Mouse (Mus musculus) ovary, postnatal 14 days (tissue): ENCODE data around the gene Lamb3.

Source experiments
- DNase-seq: peaks from one replicate; pipeline ENCODE4 v3.0.0; 2022; ENCODE audit warnings: low spot score

The Lamb3 gene

DNA sequence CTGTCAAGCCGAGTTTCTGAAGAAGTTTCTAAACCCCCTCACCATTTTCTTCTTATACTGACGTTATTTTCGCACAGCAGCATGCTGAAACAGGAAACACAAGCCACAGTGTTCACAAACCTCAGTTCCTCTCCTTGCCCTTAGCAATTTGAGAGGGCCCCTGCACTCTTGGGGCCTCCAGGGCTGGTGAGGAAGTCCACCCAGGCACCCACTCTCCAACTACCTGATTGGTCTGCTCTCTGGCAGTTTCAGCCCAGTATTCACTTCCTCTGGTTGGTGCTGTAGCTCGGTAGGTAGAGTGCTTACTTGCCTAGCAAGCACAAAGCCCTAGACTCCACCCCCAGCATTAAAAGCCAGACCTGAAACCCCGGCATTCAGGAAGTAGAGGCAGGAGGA, 6.1 kb upstream of the Lamb3 start, which contains the start of gene Traf3ip3:
TSS of gene Traf3ip3 (minus strand) at position 321 of the 396 bp plus-strand sequence.
- DNase-seq: no peak

DNA sequence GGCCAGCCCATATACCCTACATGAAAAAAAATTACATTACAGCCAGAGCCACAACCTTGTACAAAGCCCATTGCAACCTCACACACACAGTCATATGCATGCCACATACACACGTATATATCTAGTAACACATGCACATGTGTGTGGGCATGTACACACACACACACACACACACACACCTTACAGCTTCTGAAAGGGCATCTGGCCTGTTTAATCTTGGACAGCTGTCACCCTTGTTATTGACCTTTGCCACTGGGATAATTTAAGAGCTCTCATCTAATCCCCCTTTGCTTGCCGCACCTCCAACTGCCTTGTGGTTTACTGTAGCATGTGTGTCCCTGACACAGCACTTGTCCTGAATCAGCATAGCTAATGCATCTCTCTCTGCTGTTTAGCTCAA, 3.7 kb upstream of the Lamb3 start:
- DNase-seq: no peak

DNA sequence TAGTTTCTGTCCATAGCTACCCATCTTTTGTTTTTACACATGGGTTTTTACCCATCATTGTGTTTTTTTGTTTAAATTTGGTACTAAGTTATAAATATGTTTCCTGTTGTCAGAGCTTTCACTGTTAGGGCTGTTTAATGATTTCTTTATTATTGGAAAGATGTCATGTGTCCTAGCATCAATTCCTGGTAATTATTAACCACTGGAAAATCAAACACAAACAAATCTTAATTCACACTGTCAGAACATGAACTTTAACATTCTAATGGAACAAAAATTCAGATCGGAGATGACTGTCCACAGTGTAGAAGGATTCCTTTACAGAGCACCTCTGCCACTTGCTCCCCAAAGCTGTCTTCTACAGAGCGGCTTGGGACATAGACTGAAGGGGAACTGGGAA, 2.1 kb upstream of the Lamb3 start:
- no peak for DNase-seq

DNA sequence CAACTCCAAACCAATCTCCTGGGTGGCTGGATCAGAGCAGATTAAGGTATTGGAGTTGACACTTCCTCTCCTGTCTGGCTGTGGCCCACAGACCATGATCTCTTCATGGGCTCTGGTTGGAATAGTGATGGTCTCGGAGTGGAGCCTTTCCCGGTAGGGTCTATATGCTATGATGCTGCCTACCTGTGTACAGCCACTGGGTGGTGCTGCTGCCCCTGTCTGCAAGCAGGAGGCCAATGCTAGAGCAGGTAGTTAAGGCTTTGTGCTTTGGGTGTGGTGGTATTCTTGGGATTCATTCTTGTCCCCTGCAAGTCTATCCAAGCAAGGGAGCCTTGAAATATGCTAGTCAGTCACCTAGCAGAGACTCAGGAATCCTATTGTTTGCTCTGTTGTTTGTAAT, 679 bp downstream of the Lamb3 start:
- DNase-seq: peak; percentile 25

DNA sequence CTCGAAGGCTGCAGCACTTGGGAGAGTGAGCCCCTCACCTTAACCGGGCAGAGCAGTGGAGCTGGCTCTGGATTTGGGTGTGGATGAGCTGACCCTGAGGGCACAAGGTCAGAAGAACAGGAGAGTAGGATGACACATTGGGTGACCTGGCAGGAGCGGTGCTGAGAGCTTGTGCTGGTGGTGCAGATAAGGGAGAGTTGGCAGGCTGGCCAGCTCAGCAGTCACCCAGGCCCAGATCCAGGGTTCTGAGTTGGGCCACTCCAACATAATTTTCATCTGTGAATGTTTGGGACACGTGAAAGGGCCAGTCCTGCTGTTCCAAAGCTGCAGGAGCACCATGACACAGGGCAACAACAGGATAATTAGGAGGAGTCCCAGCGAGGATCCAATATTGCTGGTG, 3.9 kb downstream of the Lamb3 start:
- no peak for DNase-seq

DNA sequence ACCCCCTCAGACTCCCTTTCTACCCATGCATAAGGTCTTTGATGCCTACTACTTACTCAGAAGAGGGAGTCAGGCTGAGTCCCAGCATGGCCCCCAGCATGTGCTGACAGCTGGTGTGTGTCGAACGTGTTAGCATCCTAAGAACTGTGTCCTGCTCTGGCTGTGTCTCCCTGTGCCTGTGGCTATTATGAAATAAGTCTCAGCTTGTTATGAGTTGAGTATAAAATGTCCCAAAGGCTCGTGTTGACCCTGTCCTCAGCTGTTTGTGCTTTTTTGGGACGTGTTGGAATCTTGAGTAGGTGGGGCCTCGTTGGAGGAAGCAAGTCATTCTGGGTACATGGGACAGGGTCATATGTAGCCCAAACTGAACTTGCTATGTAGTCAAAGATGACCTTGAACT, 6.6 kb downstream of the Lamb3 start:
- no peak for DNase-seq

DNA sequence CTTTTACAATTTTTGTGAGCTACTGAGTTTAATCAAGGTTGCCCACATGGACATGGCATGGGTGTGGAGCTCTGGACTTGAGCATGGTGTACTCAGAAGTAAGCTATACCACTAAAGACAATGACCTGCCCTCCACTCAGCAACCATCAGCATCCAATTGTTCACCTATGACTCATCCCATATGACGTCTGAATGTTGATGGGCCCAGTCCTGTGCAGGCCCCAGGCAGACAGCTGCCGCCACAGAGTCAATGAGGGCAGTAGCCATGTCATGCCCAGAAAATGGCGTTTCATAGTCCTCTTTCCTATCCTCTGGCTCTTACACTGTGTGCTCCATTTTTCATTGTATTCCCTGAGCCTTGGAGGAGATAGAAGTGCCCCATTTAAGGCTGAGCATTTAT, 8.5 kb downstream of the Lamb3 start:
- DNase-seq: no peak

DNA sequence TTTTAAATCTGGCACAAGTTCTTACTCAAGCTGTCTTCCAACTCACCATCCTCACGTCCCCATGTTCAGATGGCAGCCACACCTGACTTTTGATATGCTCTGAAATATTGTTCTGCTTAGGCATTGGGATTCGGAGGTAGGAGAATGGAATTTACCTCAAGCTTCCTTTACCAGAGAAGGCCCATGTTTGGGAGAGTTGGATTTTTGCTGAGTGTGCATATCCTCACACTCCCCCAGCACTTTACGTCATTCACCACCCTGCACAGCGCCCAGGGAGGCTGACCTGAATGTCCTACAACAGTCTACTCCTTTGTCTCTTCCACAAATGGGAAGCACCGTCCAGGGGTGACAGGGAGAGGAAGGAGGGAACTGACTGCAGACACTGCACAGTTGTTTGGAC, 12.9 kb downstream of the Lamb3 start:
- DNase-seq: no peak

DNA sequence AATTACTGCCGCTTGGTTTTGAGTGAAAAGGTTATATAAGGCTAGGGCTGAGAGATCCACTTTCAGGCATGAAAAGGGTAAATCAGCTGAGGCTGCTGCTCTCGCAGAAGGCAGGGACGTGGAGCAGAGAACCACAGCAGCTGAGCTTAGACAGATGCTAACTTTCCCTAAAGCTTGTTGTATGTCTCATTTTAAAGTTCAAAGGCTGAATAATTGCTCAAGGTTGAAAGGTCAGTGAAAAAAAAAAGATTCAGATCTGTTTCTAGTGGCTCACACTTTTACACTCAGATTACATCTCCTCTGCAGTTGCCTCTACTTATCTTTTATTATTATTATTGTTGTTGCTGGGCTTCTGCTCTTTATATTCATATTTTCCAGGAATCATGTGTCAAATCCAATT, 18.0 kb downstream of the Lamb3 start:
- no peak for DNase-seq

DNA sequence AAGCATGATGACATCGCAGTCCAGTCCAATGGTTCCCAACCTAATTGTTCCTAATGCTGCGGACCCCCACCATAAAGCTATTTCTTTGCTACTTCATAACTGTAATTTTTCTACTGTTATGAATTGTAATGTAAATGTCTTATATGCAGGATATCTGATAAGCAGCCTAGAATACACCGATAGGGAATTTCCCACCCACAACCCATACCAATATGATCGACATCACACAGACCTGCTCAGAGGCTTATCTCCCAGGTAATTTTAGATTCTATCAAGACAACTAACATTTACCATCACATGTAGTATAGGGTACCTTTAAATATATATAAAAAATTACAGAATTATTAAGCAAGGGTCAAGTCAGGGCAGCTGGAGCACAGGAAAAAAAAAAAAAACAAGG, 18.6 kb downstream of the Lamb3 start:
- no peak for DNase-seq

DNA sequence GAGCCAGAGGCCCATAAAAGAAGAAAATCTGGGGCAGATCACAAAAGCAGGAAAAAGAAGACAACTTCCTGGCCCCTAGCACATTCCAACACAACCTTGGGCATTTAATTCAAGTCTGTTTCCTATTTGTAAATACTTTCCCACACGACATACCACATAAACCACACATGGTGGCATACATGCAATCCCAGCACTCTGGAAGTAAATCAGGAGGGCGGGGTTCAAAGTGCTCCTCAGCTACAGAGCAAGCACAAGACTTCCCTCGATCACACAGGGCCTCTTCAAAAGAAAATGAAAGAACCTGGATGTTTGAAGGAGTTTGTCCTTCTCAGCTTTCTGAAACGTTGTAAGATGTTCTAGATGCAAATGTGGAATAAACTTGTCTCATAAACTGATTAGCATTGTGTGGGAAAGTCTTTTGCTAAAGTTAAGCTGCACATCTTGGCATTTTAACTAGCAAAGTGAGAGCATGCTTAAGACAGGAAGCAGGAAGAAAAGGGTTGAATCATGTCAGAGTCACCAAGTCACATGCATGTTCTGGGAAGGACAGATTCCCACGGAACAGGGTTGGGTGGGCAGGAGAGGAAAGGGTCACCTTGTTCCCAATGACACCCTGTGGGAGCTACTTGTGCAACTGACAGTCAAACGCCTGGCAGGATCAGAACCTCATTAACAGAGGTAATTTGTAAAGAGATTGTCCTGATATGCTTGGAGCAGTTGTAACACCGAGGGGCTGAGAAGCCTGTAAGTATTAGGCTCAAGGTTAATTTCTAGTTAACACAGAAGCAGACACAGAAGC, 19.4 kb downstream of the Lamb3 start:
- DNase-seq: no peak

DNA sequence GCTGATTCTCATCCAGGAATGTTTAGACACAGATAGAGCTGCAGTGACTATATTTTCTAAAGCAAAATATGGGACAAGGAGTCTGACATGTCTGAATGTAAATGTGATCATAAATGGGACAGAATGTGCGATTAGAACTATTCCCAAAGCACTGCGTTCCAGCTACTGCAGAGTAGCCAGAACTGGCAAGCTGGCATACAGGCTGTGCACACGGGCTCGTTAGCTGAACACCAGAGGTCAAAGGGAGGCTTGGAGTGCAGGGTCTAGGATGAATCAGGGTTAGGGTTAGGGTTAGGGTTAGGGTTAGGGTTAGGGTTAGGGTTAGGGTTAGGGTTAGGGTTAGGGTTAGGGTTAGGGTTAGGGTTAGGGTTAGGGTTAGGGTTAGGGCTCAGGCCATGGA, 20.0 kb downstream of the Lamb3 start:
- DNase-seq: no peak

DNA sequence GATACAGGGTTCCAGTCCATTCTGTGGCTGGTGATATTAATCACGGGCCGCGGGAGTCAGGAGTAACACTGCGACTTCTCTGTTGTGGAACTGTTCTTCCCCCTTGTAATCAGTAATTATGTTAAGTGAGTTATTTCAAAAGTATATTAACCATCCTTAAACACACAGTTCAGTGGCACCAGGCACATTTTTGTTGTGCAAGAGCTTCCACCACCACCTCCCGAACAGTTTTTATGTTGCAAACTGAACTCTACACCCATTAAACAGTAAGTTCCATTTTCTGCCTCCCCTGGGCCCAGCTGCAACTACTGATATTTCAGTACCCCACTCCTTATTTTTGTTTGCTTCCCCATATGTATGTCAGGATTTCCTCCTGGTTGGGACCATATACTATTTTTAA, 22.1 kb downstream of the Lamb3 start:
- DNase-seq: no peak

DNA sequence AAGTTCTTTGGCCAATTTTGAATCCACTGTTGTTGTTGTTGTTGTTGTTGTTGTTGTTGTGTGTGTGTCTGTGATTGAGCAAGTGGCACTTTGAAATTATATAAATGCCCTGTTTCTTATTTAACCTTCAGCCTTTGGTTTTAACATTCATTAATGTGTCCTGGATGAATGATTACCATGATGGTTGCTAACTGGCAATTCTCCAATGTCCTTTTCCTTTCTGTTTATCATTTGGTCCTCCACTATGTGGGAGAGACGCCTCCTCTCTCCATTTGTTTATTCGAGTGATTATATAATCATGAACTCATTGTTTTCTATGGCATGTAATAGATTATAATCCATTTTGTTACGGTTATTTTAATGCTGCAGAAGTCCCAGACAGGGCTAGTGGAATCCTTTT, 23.0 kb downstream of the Lamb3 start:
- DNase-seq: no peak

DNA sequence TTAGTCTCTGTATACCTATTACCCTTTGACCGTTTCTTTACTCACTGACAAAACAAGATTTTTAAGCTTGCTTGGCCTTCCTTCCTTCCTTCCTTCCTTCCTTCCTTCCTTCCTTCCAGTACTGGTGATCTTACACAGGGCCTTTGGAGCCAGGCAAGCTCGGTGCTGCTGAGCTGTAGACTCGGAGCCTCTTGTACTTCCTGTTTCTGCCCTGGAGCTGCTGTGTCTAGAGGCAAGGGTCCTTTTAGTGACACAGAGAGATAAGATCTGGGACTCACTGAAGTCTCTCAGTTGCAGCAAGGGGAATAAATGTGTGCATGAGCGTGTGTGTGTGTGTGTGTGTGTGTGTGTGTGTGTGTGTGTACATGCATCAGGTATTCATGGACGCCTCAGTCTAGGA, 23.4 kb downstream of the Lamb3 start:
- DNase-seq: no peak

DNA sequence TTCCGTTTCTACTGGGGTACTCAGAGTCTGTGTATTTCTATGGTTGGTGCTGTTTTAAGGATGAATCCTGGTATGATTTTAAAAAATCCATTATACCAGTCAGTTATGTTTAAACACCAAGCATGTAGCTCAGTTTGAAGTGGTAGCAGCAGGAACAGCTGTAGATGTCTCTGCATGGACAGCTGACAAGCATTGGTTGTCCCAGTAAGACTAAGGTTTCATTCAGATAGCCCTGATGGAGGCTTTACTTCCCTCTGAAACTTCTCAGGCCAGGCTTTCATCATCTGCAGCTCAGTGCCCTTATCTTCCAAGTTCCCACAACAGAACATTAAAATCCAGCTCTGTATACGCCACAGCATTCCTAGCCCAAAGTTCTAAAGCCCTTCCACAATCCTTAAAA, 25.2 kb downstream of the Lamb3 start:
- no peak for DNase-seq

DNA sequence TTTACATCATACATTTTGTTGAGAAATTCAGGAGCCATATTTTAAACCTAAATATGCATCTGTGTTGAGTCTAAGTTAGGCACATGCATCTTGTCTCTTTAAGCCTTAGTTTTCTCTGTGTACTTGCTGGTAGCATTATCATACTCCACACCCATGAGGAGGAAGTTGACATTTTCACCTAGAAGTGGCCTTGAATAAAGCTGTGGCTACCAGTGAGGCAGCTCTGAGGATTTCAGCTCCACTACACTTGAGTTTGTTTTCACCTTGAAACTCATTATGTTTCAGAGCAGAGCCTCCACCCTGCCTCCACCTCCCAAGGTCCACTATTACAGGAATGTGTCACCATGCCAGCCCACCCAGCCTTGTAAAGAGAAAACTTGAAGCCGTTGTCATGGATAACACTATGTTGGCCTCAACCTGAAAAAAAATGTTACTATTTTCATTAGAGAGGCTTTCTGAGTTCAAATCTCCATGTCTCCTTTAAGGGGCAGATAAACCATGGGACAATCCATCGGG, 26.7 kb downstream of the Lamb3 start:
- DNase-seq: no peak

DNA sequence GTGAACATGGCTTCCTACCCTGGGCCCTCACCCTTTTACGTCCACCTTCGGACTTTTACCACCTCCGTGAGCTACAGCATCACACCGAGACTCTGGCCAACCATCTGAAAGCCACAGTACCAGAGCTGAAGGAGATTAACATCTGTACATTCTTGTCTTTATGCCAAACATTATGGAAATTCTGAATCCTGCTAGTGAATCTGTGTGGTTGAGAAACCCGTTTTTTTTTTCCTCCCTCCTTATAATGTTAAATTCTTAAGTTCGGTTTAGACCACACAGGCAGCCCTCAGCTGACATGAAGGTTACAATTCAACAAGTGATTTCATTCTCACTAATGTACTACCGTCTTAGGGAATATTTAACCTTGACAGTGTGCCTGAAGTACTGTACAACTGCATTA, 27.4 kb downstream of the Lamb3 start:
- no peak for DNase-seq

DNA sequence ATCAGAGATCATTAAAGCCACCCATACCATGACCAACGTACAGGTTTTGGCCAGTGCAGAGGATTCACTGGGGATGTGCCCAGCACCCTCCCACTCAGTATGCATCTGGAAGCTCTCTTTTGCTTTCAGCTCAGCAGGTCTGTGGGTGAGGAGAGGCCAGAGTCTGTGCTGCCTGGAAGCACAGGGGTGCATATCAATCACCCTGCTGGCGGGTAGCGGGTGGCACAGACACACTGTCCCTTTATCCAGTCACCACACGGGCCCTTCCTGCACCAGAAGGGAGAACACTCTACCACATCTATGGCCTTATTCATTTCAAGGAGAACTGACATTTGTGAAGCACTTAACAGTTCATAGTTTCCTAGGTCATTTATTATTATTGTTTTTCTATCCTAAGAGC, 30.9 kb downstream of the Lamb3 start:
- no peak for DNase-seq

DNA sequence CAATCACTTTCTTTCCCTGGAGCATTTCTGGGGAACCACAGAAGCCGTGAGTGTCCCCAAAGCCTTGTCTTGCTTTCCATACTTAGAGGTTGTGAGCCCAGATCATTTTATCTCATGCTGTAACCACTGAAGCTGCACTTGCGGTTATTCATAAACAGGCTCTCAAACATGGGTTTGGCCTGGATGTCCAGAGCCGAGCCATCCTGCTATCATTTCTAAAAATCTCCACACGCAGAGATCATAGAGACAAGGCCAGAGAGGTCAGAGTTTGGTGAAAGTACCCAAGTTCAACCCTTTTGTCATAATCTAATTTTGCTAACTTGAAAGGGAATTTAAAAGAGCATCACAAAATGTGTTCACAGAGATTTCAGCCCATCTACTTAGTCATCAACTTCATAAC, 33.9 kb downstream of the Lamb3 start:
- no peak for DNase-seq

DNA sequence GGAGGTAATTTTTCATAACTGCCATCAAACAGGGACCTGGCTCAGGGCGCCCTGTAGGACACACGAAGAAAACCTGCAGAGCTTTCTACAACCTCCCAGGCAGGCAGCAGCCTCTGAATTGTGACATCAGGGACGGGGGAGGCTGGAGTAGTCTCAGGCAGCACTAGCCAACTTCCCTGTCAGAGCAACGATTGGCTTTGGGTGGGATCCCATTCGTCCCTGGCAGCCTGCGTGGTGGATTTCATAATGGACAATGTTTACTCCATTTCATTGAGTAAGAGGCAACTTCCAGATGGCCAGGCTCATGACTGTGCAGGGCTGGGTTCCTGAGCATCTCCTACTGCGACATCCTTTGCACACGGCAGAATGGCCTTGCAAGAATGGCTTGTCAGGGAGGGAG, 34.7 kb downstream of the Lamb3 start:
- DNase-seq: peak; percentile 72

DNA sequence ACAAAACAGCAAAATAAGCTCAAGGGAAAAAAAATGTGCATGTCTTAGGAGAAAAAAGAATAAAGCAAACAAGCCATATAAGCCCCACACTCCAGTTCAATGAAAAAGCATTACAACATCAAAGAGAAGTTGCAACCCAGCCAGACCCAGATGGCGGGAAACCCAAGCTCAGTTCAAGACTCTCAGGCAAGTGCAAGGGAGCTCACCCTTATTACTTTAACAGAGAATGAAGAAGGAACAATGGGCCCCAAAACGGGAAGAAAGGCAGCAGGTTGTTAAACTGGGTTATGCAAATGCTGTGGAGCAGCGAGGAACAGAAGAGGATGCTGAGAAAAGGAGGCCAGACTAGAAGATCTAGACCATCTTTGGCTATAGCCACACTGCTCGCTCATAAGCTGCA, 35.4 kb downstream of the Lamb3 start:
- no peak for DNase-seq

DNA sequence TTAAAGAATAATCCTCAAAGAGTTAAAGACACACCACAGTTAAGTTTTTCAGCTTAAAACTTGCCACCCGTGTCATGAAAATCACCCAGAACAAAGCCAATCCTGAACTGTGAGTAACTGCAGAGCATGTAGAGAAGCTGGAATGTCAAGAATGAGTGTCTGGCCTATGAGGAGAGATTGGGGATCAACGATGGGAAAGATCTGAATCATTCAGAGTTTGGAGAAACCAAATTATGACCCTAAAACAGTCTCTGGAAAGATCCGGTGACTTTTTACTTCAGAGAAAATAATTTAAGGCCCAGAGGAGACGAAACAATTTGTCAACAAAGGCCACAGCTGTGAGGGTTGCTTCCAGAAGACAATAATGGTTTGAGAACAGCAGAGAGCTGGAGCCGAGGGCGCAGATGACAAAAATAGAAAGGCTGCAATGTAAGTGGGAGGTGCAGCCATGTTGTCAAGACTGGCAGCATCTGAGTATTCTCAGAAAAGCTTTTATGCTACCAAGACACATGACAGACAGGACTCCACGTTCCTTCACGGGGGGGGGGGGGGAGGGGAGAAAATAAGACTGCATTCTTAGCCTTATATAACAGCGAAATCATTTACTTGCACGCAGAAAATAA, 36.2 kb downstream of the Lamb3 start:
- DNase-seq: no peak

DNA sequence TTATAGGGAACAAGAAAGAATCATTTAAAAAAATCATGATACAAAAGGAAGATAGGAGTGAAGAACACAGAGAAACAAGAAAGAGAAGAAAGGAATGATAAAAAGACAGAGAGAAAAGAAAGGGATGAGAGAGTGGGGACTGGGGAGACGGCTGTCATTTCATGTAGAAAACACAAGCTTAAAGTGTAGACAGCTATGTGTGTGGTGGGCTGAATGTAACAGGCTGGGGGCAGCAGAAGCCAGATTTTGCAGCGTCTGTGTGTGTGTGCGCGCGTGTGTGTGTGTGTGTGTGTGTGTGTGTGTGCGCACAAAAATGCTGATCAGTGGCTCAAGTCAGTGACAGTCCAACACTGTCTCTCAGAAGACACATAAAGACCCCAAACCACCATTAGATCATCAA, 36.7 kb downstream of the Lamb3 start:
- DNase-seq: no peak
